7 mouse cellular contexts compared by ENCODE assay signal in the genomic region with DNA sequence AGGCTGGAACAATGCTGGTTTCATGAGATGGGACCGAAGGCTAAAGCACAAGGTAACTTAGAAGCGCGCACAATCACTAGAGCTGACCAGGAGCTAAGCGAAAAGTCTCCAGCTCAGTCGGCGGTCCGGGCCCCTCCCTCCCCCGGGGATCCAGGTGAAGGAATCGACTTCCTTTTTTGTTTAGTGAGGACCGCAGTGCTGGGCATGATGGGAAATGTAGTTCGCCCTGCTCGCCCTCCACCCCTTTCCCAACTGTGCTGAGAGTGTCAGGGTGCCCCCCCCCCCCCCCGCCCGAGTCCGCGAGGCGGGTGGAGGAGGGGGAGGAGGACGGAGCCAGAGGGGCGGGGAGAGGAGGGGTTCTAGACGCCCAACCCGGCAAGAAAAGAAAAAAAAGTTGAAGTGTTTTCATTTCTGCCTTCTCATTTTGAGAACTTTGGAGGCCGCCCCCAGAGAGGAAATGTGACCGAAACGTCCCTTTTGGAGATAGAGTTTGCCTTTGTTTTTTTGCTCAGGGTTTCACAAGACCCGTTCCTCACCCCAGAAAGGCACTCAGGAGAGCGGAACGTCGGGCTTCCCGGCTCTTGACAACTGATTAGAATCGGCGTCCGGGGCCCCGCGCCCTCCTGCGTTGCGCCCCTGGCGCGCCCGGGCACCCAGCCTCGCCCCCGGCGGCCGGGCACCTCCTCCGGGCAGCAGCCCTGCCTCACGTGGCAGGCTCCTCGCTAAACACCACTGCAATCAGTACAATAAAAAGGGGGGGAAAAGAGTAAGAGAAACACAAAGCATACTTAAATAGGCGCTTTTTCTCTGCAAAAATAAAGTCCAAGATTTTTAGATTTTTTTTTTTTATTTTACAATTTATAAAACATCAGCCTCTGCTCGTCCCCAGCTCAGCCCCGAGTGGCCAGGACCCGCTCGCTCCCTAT. TPM values are rescaled to one million over a fixed set of nuclear protein-coding genes. Genes with fewer than 3 reads are reported as not detected.
DNase-seq lines count a peak whose midpoint lies in the region; ATAC-seq lines count a peak whose summit lies in the region.

No protein-coding gene starts in this region.

- peak overlapping the region; percentile 100 for H3K9ac ChIP-seq in limb, embryonic 13.5 days
- peak overlapping the region; percentile 90 for H3K9ac ChIP-seq in midbrain, embryonic 15.5 days

- H3K36me3 ChIP-seq in limb, embryonic 13.5 days = no peaks in the 10 kb centered on the region
- H3K36me3 ChIP-seq in midbrain, embryonic 15.5 days (replicated peaks) = no peaks in the 10 kb centered on the region

- peak; percentile 68 to 70 for DNase-seq in adrenal gland, adult 18-20 months (ENCODE audit: low spot score in 2 of 2)
- peak; percentile 81 for DNase-seq in embryo, embryonic 11.5 days (ENCODE audit: low read depth, low spot score)
- DNase-seq in heart, adult 18-20 months = peak; percentile 90 to 95
- DNase-seq in kidney, adult 18-20 months = peak; percentile 89
- peak; percentile 85 for DNase-seq in spleen, postnatal 36 days (ENCODE audit: low spot score in 2 of 2)

- H3K4me2 ChIP-seq in limb, embryonic 13.5 days (replicated peaks) = peak overlapping the region; percentile 97
- H3K4me2 ChIP-seq in midbrain, embryonic 15.5 days = peak overlapping the region; percentile 92

- H3K9me3 ChIP-seq in limb, embryonic 13.5 days = no peaks in the 10 kb centered on the region
- no peaks in the 10 kb centered on the region for H3K9me3 ChIP-seq in midbrain, embryonic 15.5 days

- peaks cover 34% of the 10 kb centered on the region for H3K4me1 ChIP-seq in limb, embryonic 13.5 days
- peaks cover 47% of the 10 kb centered on the region for H3K4me1 ChIP-seq in midbrain, embryonic 15.5 days

- peak overlapping the region; percentile 98 for H3K27ac ChIP-seq in limb, embryonic 13.5 days
- peak overlapping the region; percentile 86 for H3K27ac ChIP-seq in midbrain, embryonic 15.5 days

- peak; percentile 69 for ATAC-seq in limb, embryonic 13.5 days (ENCODE audit: low FRiP score, low read depth)
- no peak for ATAC-seq in midbrain, embryonic 15.5 days (replicated peaks)

- peak overlapping the region; percentile 97 for H3K4me3 ChIP-seq in limb, embryonic 13.5 days
- peak overlapping the region; percentile 90 for H3K4me3 ChIP-seq in midbrain, embryonic 15.5 days

- no peaks in the 10 kb centered on the region for H3K27me3 ChIP-seq in limb, embryonic 13.5 days
- no peaks in the 10 kb centered on the region for H3K27me3 ChIP-seq in midbrain, embryonic 15.5 days (replicated peaks)

- under 1% methylated on average over 46 of the region's 51 CpGs for WGBS in limb, embryonic 13.5 days
- WGBS in midbrain, embryonic 15.5 days = under 1% methylated on average over 44 of the region's 51 CpGs

RNA-seq across cellular contexts. Expression of gene Ier5l, which starts 2.0 kb away (rescaled TPM):
- 1 to 10 TPM; 3.1 to 5.1 TPM for total RNA-seq in adrenal gland, adult 18-20 months (2021)
- total RNA-seq in heart, adult 18-20 months (2021) = 1 to 10 TPM; 2.6 to 3.2 TPM
- polyA plus RNA-seq in limb, embryonic 13.5 days (2015; fragmentation: Nextera tagmentation; extraction: Ambion mirVana) = 2.9 and 3.0 TPM in 2 replicates
- 2.3 and 2.8 TPM in 2 replicates for polyA plus RNA-seq in midbrain, embryonic 15.5 days (2015; fragmentation: Nextera tagmentation; extraction: Ambion mirVana)

RNA-seq across cellular contexts. Expression of gene Ptpa, which starts 56.2 kb away (rescaled TPM):
- 100 to 1,000 TPM; 134 to 138 TPM for total RNA-seq in adrenal gland, adult 18-20 months (2021)
- total RNA-seq in heart, adult 18-20 months (2021) = 10 to 100 TPM; 81.6 to 96.7 TPM
- polyA plus RNA-seq in limb, embryonic 13.5 days (2015; fragmentation: Nextera tagmentation; extraction: Ambion mirVana) = 144 and 150 TPM in 2 replicates
- polyA plus RNA-seq in midbrain, embryonic 15.5 days (2015; fragmentation: Nextera tagmentation; extraction: Ambion mirVana) = 152 and 155 TPM in 2 replicates

RNA-seq across cellular contexts. Expression of gene Crat, which starts 56.4 kb away (rescaled TPM):
- total RNA-seq in adrenal gland, adult 18-20 months (2021) = 100 to 1,000 TPM; 175 to 243 TPM
- total RNA-seq in heart, adult 18-20 months (2021) = 100 to 1,000 TPM; 507 to 509 TPM
- polyA plus RNA-seq in limb, embryonic 13.5 days (2015; fragmentation: Nextera tagmentation; extraction: Ambion mirVana) = 28.0 and 31.1 TPM in 2 replicates
- 22.5 and 23.9 TPM in 2 replicates for polyA plus RNA-seq in midbrain, embryonic 15.5 days (2015; fragmentation: Nextera tagmentation; extraction: Ambion mirVana)
